9 mouse cellular contexts compared by ENCODE assay signal in the genomic region with DNA sequence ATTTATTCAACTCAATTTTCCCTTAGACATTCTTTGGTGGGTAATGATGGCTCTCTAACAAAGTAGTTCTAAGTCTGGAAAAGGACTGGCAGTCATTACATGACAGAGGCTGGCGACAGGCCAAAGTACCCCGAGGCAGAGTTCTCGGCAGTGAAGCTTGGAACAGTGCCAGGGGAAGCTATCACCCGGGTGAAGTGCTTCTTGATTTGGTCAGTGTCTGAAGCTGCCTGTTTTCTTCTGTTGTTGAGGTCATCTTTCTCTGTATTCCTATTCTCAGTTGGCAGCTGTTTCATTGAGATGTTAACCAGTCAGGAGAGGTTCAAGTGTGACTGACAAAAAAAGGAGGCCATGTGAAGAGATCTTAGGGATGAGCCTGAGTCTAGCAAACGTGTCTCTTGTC.
A peak's percentile ranks its signal among the peaks of the same experiment; 100 is the strongest.
DNase-seq lines count a peak whose midpoint lies in the region; ATAC-seq and TF ChIP-seq lines count a peak whose summit lies in the region.
"Had no signal": no experiment of that assay in that cellular context is flagged by ENCODE, and none has a peak within 500 bp of the region (broad histone marks: within the 10 kb centered on the region; RNA-seq: fewer than 3 reads in every experiment).

No protein-coding gene starts in this region.

- 12% methylated on average over 5 of the region's 5 CpGs for WGBS in heart, adult 2 months
- WGBS in midbrain, embryonic 12.5 days = 42% methylated on average over 5 of the region's 5 CpGs

- H3K4me2 ChIP-seq in midbrain, embryonic 12.5 days (replicated peaks) = no peak overlapping the region

- no peaks in the 10 kb centered on the region for H3K27me3 ChIP-seq in heart, adult 2 months (ENCODE audit: control insufficient read depth, insufficient read depth, low read length)
- no peaks in the 10 kb centered on the region for H3K27me3 ChIP-seq in midbrain, embryonic 12.5 days
- H3K27me3 ChIP-seq: Patski had no signal

- no peak for TF ChIP-seq CTCF in brain, embryonic 14.5 days (IDR thresholded peaks at IDR 0.05; ENCODE audit: borderline replicate concordance, extremely low read depth, insufficient read depth, insufficient read length)
- TF ChIP-seq CTCF in heart, adult 2 months (IDR thresholded peaks at IDR 0.05) = no peak

- peak; percentile 9 for DNase-seq in kidney, adult 18-20 months
- DNase-seq in kidney, adult 11 months = no peak
- DNase-seq in brain, embryonic 14.5 days (ENCODE audit: low read depth) = peak; percentile 88
- DNase-seq in heart, adult 2 months = peak; percentile 34 to 42
- DNase-seq in kidney, adult 9 months = peak; percentile 2

- no peak for TF ChIP-seq EP300 in heart, adult 2 months (IDR thresholded peaks at IDR 0.05; ENCODE audit: insufficient read depth, low read depth, low read length)

- no peaks in the 10 kb centered on the region for H3K9me3 ChIP-seq in midbrain, embryonic 12.5 days

- H3K9ac ChIP-seq in heart, adult 2 months (ENCODE audit: low read depth, low read length) = no peak overlapping the region
- no peak overlapping the region for H3K9ac ChIP-seq in midbrain, embryonic 12.5 days (replicated peaks)

- TF ChIP-seq POLR2A in brain, embryonic 14.5 days (IDR thresholded peaks at IDR 0.05; ENCODE audit: borderline replicate concordance, extremely low read depth, insufficient read depth, insufficient read length, poor library complexity, severe bottlenecking) = no peak
- no peak for TF ChIP-seq POLR2A in heart, adult 2 months (IDR thresholded peaks at IDR 0.05; ENCODE audit: insufficient read depth, low read depth, low read length)

- peak; percentile 64 for ATAC-seq in midbrain, embryonic 12.5 days (ENCODE audit: low FRiP score, low read depth)
- ATAC-seq in erythroid progenitor cell, adult 5-6 weeks (replicated peaks; ENCODE audit: low FRiP score, poor library complexity, severe bottlenecking) = no peak
- no peak for ATAC-seq in CD4-positive, CD25-positive, alpha-beta regulatory T cell, adult 4 months
- ATAC-seq: Patski had no signal

- peak overlapping the region; percentile 32 for H3K27ac ChIP-seq in heart, adult 2 months
- no peak overlapping the region for H3K27ac ChIP-seq in midbrain, embryonic 12.5 days (replicated peaks)

- peaks cover 2% of the 10 kb centered on the region; the same call in 1 of the 2 replicates for H3K36me3 ChIP-seq in heart, adult 2 months (ENCODE audit: control insufficient read depth, insufficient read depth, low read length)
- H3K36me3 ChIP-seq in midbrain, embryonic 12.5 days = no peaks in the 10 kb centered on the region

- no peak overlapping the region for H3K4me3 ChIP-seq in heart, adult 2 months
- no peak overlapping the region for H3K4me3 ChIP-seq in midbrain, embryonic 12.5 days

- no peaks in the 10 kb centered on the region for H3K79me2 ChIP-seq in heart, adult 2 months (replicated peaks; ENCODE audit: control insufficient read depth, insufficient read depth, low read length)

- intact Hi-C loops in heart, adult 2 months (cut with DNase I) = loop anchor here (5.0 kb wide), 1 partner anchor 198 kb away; no protein-coding TSS in a partner anchor

- H3K4me1 ChIP-seq in heart, adult 2 months (ENCODE audit: control insufficient read depth, insufficient read depth, low read length) = no peaks in the 10 kb centered on the region
- H3K4me1 ChIP-seq in midbrain, embryonic 12.5 days = peaks cover 13% of the 10 kb centered on the region; the same call in 1 of the 2 replicates
